Mouse (Mus musculus): Measurements from ENCODE around the gene Ccdc28b.

- no peak for TF ChIP-seq POLR2A (IDR thresholded peaks at IDR 0.05; ENCODE audit: control insufficient read depth, low read depth, low read length)
- no peak for TF ChIP-seq CTCF (IDR thresholded peaks at IDR 0.05; ENCODE audit: control insufficient read depth, insufficient read depth, insufficient replicate concordance, low read depth, low read length)
These were observed 6.6 kb downstream of the Ccdc28b start for GRCm38 (mm10) chr4:129617121-129617641.

Data from testis, adult 2 months (tissue).